Mouse (Mus musculus) midbrain, postnatal 0 days (tissue): ENCODE measurements at regions not wholly inside any gene's neighbourhood (a gene's known extent, or its start where the extent isn't known, plus 50 kb on each side); places are given as distances from the start of the nearest gene placed in this dataset.

Experiments
- ATAC-seq: fragments of 200-750 bp; cut with Nextera tagmentation; 2 replicates; pipeline ENCODE4 v1.8.0; 2017; ENCODE audit warnings: moderate number of reproducible peaks, mild to moderate bottlenecking, moderate TSS enrichment, moderate library complexity; ENCODE audit not compliant: low FRiP score
- DNase-seq: peaks from one replicate; pipeline ENCODE4 v3.0.0-alpha.2; 2015; ENCODE audit warnings: low spot score
- H3K27ac ChIP-seq: fragments of 300-500 bp; sonication (generic); 2 replicates; pipeline ENCODE4 v1.5.1; 2014; ENCODE audit warnings: low read depth, mild to moderate bottlenecking, low read length, mixed read lengths
- H3K27me3 ChIP-seq: fragments of 300-500 bp; sonication (generic); 2 replicates; pipeline ENCODE4 v1.6.1; 2014; ENCODE audit warnings: low read length, control low read depth, mixed read lengths; ENCODE audit not compliant: insufficient read depth
- H3K36me3 ChIP-seq: fragments of 300-500 bp; sonication (generic); 2 replicates; pipeline ENCODE4 v1.6.1; 2014; ENCODE audit warnings: low read length, control low read depth, mixed read lengths; ENCODE audit not compliant: insufficient read depth
- H3K4me1 ChIP-seq: fragments of 300-500 bp; sonication (generic); 2 replicates; pipeline ENCODE4 v1.6.1; 2014; ENCODE audit warnings: mild to moderate bottlenecking, control low read depth, antibody characterized with exemption, low read length, mixed read lengths; ENCODE audit not compliant: insufficient read depth
- H3K4me2 ChIP-seq: fragments of 300-500 bp; sonication (generic); 2 replicates; pipeline ENCODE4 v1.6.1; 2014; ENCODE audit warnings: low read depth, mild to moderate bottlenecking, low read length, mixed read lengths; ENCODE audit not compliant: poor library complexity, severe bottlenecking
- H3K4me3 ChIP-seq: fragments of 300-500 bp; sonication (generic); 2 replicates; pipeline ENCODE4 v1.5.1; 2014; ENCODE audit warnings: low read depth, mild to moderate bottlenecking, low read length, moderate library complexity
- H3K9ac ChIP-seq: fragments of 300-500 bp; sonication (generic); replicated peaks from 2 replicates; pipeline ENCODE4 v1.6.1; 2014; ENCODE audit warnings: mild to moderate bottlenecking, low read length, moderate library complexity, mixed read lengths; ENCODE audit not compliant: poor library complexity, severe bottlenecking
- H3K9me3 ChIP-seq: fragments of 300-500 bp; sonication (generic); 2 replicates; pipeline ENCODE4 v1.6.1; 2016; ENCODE audit warnings: low read length, control low read depth
- CTCF ChIP-seq: IDR thresholded peaks from 2 replicates; pipeline ENCODE4 v1.5.1; 2016; ENCODE audit warnings: antibody characterized with exemption, mild to moderate bottlenecking
- WGBS: fragments of 180-500 bp; shearing (Covaris S2); extraction: QIAGEN DNeasy Blood & Tissue Kit; methylation state at CpG from one replicate; pipeline ENCODE4 v1.1.7; 2014; 5-methylcytosine and 5-hydroxymethylcytosine counted together

DNA sequence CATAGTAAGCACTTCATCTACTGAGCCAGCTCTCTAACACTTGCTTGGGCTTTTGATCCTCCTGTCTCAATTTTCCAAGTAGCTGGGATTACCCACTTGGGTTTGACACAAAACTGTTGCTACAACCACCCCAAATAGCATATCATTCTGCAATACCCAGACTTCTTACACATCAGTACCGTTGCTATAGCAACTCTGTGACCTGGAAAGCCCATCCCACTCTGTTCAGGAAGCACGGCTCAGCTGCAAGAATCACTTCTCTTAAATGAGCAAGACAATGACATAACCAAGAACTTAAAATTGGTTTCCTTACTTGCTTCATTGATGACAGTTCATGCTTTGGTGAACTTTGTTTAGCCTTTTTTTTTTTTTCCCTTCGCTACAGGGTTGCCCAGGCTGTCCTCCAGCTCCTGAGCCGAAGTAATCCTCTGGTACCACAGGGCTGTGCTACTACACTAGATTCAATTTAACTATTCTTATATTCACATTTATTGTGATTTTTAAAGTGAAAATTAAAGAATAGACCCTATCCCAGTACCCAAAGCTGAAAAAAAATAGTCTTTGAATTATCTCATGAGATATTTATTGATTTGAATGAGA, 84.6 kb upstream of the Ccnd2 start:
- WGBS = 52% methylated on average over 4 of the region's 4 CpGs

DNA sequence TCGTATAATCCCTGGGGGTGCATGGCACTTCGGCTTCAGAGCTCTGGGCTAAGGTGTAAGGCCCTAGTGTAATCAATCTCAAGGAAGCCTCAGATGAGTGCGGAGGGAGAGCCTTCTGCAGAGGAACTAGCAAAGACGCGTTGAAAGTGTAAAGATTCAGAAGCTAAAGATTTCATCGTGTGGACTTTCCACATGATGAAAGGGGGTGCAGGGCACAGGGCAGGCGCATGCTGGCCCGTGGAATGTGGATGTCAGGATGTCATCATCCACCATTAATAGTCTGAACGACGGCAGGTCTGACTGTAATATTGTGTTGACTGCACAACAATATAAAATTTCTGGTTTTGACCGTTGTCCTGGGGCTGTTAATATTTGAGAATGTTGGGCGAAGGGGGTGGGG, 85.2 kb upstream of the Ccnd2 start:
- no peaks in the 10 kb centered on the region for H3K9me3 ChIP-seq
- ATAC-seq (no peak), DNase-seq (no peak)
- no peaks in the 10 kb centered on the region for H3K27me3 ChIP-seq
- H3K27ac ChIP-seq = no peak overlapping the region
- no peaks in the 10 kb centered on the region for H3K36me3 ChIP-seq
- H3K4me2 ChIP-seq = no peak overlapping the region
- TF ChIP-seq CTCF = no peak
- 0 out of 2 replicates have a peak, but pooled peaks cover 3% of the 10 kb centered on the region for H3K4me1 ChIP-seq
- no peak overlapping the region for H3K9ac ChIP-seq
- 88% methylated on average over 12 of the region's 12 CpGs for WGBS
- no peak overlapping the region for H3K4me3 ChIP-seq

More for the DNA sequence above, 84.6 kb upstream of the Ccnd2 start:
- TF ChIP-seq CTCF = no peak
- Histone ChIP-seq H3K27ac (no peak overlapping the region), H3K4me3 (no peak overlapping the region), H3K9ac (no peak overlapping the region), H3K4me1 (0 out of 2 replicates have a peak, but pooled peaks cover 3% of the 10 kb centered on the region), H3K4me2 (no peak overlapping the region), H3K27me3 (no peaks in the 10 kb centered on the region), H3K9me3 (no peaks in the 10 kb centered on the region), H3K36me3 (no peaks in the 10 kb centered on the region)
- DNase-seq (peak; percentile 48), ATAC-seq (0 out of 2 replicates have a peak, but pooled peaks have one; percentile 56)

GRCm38 (mm10) chr6:127239529-127240471, 87.8 kb upstream of the Ccnd2 start:
- Histone ChIP-seq H3K9me3 (no peaks in the 10 kb centered on the region), H3K4me2 (no peak overlapping the region), H3K27me3 (no peaks in the 10 kb centered on the region), H3K4me1 (0 out of 2 replicates have a peak, but pooled peaks cover 3% of the 10 kb centered on the region), H3K4me3 (no peak overlapping the region), H3K36me3 (no peaks in the 10 kb centered on the region), H3K9ac (no peak overlapping the region), H3K27ac (no peak overlapping the region)
- no peak for DNase-seq
- no peak for ATAC-seq
- TF ChIP-seq CTCF = no peak
- 75% methylated on average over 12 of the region's 12 CpGs for WGBS

DNA sequence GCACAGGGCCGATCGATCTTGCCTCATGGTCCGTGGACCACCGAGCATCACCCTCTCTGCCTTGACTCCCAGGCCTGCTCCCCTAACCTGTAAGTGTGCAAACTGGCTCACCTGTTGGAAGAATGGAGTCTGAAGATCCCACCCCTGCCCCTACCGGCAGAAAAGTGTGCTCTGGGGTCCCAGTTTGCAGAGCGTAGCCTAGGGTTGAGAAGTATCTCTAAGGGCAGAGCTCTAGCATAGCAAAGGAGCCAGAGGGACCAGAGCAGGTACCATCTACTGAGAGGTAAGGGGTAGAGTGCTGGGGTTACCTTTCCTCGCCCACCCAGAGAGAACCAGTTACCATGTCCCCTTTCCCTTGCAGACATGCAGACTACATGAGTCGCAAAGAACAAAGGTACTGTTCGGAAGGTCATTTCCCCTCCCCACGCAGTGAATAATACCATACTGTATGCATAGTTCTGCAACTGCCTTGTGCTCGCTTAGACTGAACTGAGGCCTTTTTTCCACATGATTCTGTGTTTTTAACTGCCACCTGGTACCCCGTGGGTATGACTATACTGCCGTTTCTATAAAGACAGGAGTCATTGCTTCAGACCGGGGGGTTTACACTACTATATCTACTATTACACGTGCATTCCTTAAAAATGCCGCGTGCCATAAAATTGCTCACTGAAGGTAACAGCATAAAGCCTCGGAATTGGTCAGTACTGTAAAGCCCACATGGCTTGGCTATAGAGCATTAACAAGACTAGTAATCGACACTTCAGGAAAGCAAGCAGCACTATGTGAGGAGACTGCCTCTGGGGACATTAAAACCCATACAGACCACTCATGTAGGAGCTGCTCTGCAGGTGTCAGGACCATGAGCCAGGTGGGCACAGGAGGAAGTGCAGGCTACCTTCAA, 88.7 kb upstream of the Ccnd2 start:
- H3K4me2 ChIP-seq = no peak overlapping the region
- no peaks in the 10 kb centered on the region for H3K27me3 ChIP-seq
- WGBS = 89% methylated on average over 19 of the region's 19 CpGs
- TF ChIP-seq CTCF = no peak
- H3K27ac ChIP-seq = no peak overlapping the region
- ATAC-seq (no peak), DNase-seq (no peak)
- no peaks in the 10 kb centered on the region for H3K9me3 ChIP-seq
- H3K4me3 ChIP-seq = no peak overlapping the region
- H3K4me1 ChIP-seq = 0 out of 2 replicates have a peak, but pooled peaks cover 3% of the 10 kb centered on the region
- H3K9ac ChIP-seq = no peak overlapping the region
- no peaks in the 10 kb centered on the region for H3K36me3 ChIP-seq

DNA sequence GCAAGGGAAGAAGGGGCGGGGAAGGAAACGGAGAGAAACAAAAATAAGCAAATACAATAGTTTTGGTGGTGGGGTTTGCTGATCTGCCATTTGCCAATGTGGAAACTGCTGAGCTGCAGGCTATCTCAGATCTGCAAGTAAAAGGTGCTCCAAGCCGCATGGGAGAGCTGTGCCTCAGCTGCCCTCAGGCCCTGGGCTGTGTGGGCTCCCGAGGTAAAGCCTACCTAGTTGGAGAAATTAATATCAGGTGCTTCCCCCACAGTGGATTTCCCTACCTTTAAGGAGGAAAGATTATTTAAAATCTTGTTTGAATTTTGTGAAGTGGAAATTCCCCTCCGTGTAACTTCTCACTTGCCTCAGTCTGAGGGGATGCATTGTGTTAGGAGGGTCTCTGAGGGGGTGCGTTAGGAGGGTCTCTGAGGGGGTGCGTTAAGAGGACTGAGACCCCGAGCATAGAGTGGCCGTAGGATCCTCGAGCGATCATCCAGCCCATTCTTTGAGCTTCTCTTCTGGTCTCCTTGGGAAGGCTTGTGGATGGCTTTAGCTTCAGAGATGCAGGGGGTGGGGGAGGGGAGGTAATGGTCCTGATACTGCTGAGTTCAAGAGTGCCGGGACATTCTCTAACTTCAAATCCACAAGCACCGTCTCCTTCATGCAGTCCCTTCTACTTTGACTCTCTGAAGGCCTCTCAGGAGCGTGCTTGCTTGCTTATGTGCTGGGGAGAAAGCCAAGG, 89.9 kb upstream of the Ccnd2 start:
- H3K4me3 ChIP-seq = no peak overlapping the region
- DNase-seq (no peak), ATAC-seq (no peak)
- H3K9me3 ChIP-seq = no peaks in the 10 kb centered on the region
- 69% methylated on average over 14 of the region's 14 CpGs for WGBS
- H3K4me2 ChIP-seq = no peak overlapping the region
- no peak overlapping the region for H3K27ac ChIP-seq
- TF ChIP-seq CTCF = no peak
- no peaks in the 10 kb centered on the region for H3K4me1 ChIP-seq
- no peaks in the 10 kb centered on the region for H3K27me3 ChIP-seq
- H3K9ac ChIP-seq = no peak overlapping the region
- H3K36me3 ChIP-seq = no peaks in the 10 kb centered on the region
